Mouse (Mus musculus): Measurements from ENCODE around the gene Prrc2a. TPM values are rescaled to one million over a fixed set of nuclear protein-coding genes. Genes with fewer than 3 reads are reported as not detected.

Prrc2a gene
- polyA plus RNA-seq, 1 experiment from 2014 or later: 151 TPM

- ATAC-seq (ENCODE audit: low read depth): no peak
- Histone ChIP-seq H3K9me3 (ENCODE audit: control insufficient read depth, low read length) (no peaks in the 10 kb centered on the region), H3K4me1 (replicated peaks; ENCODE audit: control insufficient read depth, insufficient read depth, low read length) (no peaks in the 10 kb centered on the region), H3K27me3 (ENCODE audit: control insufficient read depth, insufficient read depth, low read depth, low read length) (no peaks in the 10 kb centered on the region), H3K4me2 (ENCODE audit: low read depth, low read length) (no peak within 1 kb of the TSS), H3K4me3 (ENCODE audit: low read length) (no peak within 1 kb of the TSS), H3K27ac (ENCODE audit: low read length) (no peak within 1 kb of the TSS), H3K36me3 (ENCODE audit: control insufficient read depth, insufficient read depth, low read length) (peaks cover 5% of the 10 kb centered on the region), H3K9ac (ENCODE audit: low read length) (no peak within 1 kb of the TSS)
- WGBS: 77% methylated on average over 6 of the region's 6 CpGs
Observed at GRCm38 (mm10) chr17:35108097-35108496, 56.6 kb downstream of the Prrc2a start, which contains the start of gene Ly6g5c. Gene Ly6g5c (plus strand): TSS chr17:35108279.

GRCm38 (mm10) chr17:35106522-35106921 lies 58.2 kb downstream of the Prrc2a start:
- H3K36me3 ChIP-seq (ENCODE audit: control insufficient read depth, insufficient read depth, low read length): peaks cover 19% of the 10 kb centered on the region
- WGBS: 50% methylated on average over 3 of the region's 3 CpGs
- H3K27me3 ChIP-seq (ENCODE audit: control insufficient read depth, insufficient read depth, low read depth, low read length): no peaks in the 10 kb centered on the region
- no peak overlapping the region for H3K27ac ChIP-seq (ENCODE audit: low read length)
- no peak for ATAC-seq (ENCODE audit: low read depth)
- H3K4me3 ChIP-seq (ENCODE audit: low read length): no peak overlapping the region
- no peaks in the 10 kb centered on the region for H3K9me3 ChIP-seq (ENCODE audit: control insufficient read depth, low read length)
- no peak overlapping the region for H3K4me2 ChIP-seq (ENCODE audit: low read depth, low read length)
- no peak overlapping the region for H3K9ac ChIP-seq (ENCODE audit: low read length)
- H3K4me1 ChIP-seq (replicated peaks; ENCODE audit: control insufficient read depth, insufficient read depth, low read length): no peaks in the 10 kb centered on the region

GRCm38 (mm10) chr17:35105740-35106389 lies 58.8 kb downstream of the Prrc2a start:
- WGBS: 22% methylated on average over 13 of the region's 13 CpGs
- Histone ChIP-seq H3K27me3 (ENCODE audit: control insufficient read depth, insufficient read depth, low read depth, low read length) (no peaks in the 10 kb centered on the region), H3K27ac (ENCODE audit: low read length) (no peak overlapping the region), H3K9ac (ENCODE audit: low read length) (0 out of 2 replicates have a peak overlapping the region, but pooled peaks have one; percentile 22), H3K9me3 (ENCODE audit: control insufficient read depth, low read length) (no peaks in the 10 kb centered on the region), H3K4me1 (replicated peaks; ENCODE audit: control insufficient read depth, insufficient read depth, low read length) (no peaks in the 10 kb centered on the region), H3K4me3 (ENCODE audit: low read length) (no peak overlapping the region), H3K36me3 (ENCODE audit: control insufficient read depth, insufficient read depth, low read length) (peaks cover 23% of the 10 kb centered on the region), H3K4me2 (ENCODE audit: low read depth, low read length) (no peak overlapping the region)
- ATAC-seq (ENCODE audit: low read depth): no peak

GRCm38 (mm10) chr17:35104754-35105153 lies 59.9 kb downstream of the Prrc2a start:
- no peaks in the 10 kb centered on the region for H3K4me1 ChIP-seq (replicated peaks; ENCODE audit: control insufficient read depth, insufficient read depth, low read length)
- no peak for ATAC-seq (ENCODE audit: low read depth)
- no peak overlapping the region for H3K9ac ChIP-seq (ENCODE audit: low read length)
- H3K9me3 ChIP-seq (ENCODE audit: control insufficient read depth, low read length): no peaks in the 10 kb centered on the region
- H3K36me3 ChIP-seq (ENCODE audit: control insufficient read depth, insufficient read depth, low read length): peaks cover 27% of the 10 kb centered on the region
- H3K27ac ChIP-seq (ENCODE audit: low read length): no peak overlapping the region
- 66% methylated on average over 6 of the region's 6 CpGs for WGBS
- H3K27me3 ChIP-seq (ENCODE audit: control insufficient read depth, insufficient read depth, low read depth, low read length): no peaks in the 10 kb centered on the region
- H3K4me2 ChIP-seq (ENCODE audit: low read depth, low read length): no peak overlapping the region
- H3K4me3 ChIP-seq (ENCODE audit: low read length): no peak overlapping the region

- Histone ChIP-seq H3K4me3 (ENCODE audit: low read length) (no peak overlapping the region), H3K27me3 (ENCODE audit: control insufficient read depth, insufficient read depth, low read depth, low read length) (no peaks in the 10 kb centered on the region), H3K36me3 (ENCODE audit: control insufficient read depth, insufficient read depth, low read length) (peaks cover 32% of the 10 kb centered on the region), H3K27ac (ENCODE audit: low read length) (no peak overlapping the region), H3K9me3 (ENCODE audit: control insufficient read depth, low read length) (no peaks in the 10 kb centered on the region), H3K4me1 (replicated peaks; ENCODE audit: control insufficient read depth, insufficient read depth, low read length) (no peaks in the 10 kb centered on the region), H3K4me2 (ENCODE audit: low read depth, low read length) (no peak overlapping the region), H3K9ac (ENCODE audit: low read length) (no peak overlapping the region)
- WGBS: 90% methylated on average over 7 of the region's 7 CpGs
- ATAC-seq (ENCODE audit: low read depth): no peak
Observed at GRCm38 (mm10) chr17:35104079-35104478, 60.6 kb downstream of the Prrc2a start.

- H3K4me3 ChIP-seq (ENCODE audit: low read length): no peak overlapping the region
- no peak overlapping the region for H3K4me2 ChIP-seq (ENCODE audit: low read depth, low read length)
- H3K9ac ChIP-seq (ENCODE audit: low read length): no peak overlapping the region
- no peak overlapping the region for H3K27ac ChIP-seq (ENCODE audit: low read length)
- 56% methylated on average over 6 of the region's 6 CpGs for WGBS
- no peaks in the 10 kb centered on the region for H3K9me3 ChIP-seq (ENCODE audit: control insufficient read depth, low read length)
- no peaks in the 10 kb centered on the region for H3K27me3 ChIP-seq (ENCODE audit: control insufficient read depth, insufficient read depth, low read depth, low read length)
- ATAC-seq (ENCODE audit: low read depth): no peak
- peaks cover 37% of the 10 kb centered on the region for H3K36me3 ChIP-seq (ENCODE audit: control insufficient read depth, insufficient read depth, low read length)
- no peaks in the 10 kb centered on the region for H3K4me1 ChIP-seq (replicated peaks; ENCODE audit: control insufficient read depth, insufficient read depth, low read length)
Observed at GRCm38 (mm10) chr17:35103221-35103690, 61.4 kb downstream of the Prrc2a start.

- 68% methylated on average over 8 of the region's 8 CpGs for WGBS
- H3K4me2 ChIP-seq (ENCODE audit: low read depth, low read length): no peak overlapping the region
- no peaks in the 10 kb centered on the region for H3K27me3 ChIP-seq (ENCODE audit: control insufficient read depth, insufficient read depth, low read depth, low read length)
- ATAC-seq (ENCODE audit: low read depth): no peak
- H3K36me3 ChIP-seq (ENCODE audit: control insufficient read depth, insufficient read depth, low read length): peaks cover 38% of the 10 kb centered on the region
- H3K9me3 ChIP-seq (ENCODE audit: control insufficient read depth, low read length): no peaks in the 10 kb centered on the region
- no peak overlapping the region for H3K9ac ChIP-seq (ENCODE audit: low read length)
- no peaks in the 10 kb centered on the region for H3K4me1 ChIP-seq (replicated peaks; ENCODE audit: control insufficient read depth, insufficient read depth, low read length)
- H3K4me3 ChIP-seq (ENCODE audit: low read length): no peak overlapping the region
- H3K27ac ChIP-seq (ENCODE audit: low read length): no peak overlapping the region
Observed at GRCm38 (mm10) chr17:35102299-35102698, 62.4 kb downstream of the Prrc2a start.

GRCm38 (mm10) chr17:35101161-35101560 lies 63.5 kb downstream of the Prrc2a start:
- Histone ChIP-seq H3K4me1 (replicated peaks; ENCODE audit: control insufficient read depth, insufficient read depth, low read length) (no peaks in the 10 kb centered on the region), H3K4me2 (ENCODE audit: low read depth, low read length) (no peak overlapping the region), H3K9me3 (ENCODE audit: control insufficient read depth, low read length) (no peaks in the 10 kb centered on the region), H3K27ac (ENCODE audit: low read length) (no peak overlapping the region), H3K36me3 (ENCODE audit: control insufficient read depth, insufficient read depth, low read length) (peaks cover 47% of the 10 kb centered on the region), H3K4me3 (ENCODE audit: low read length) (no peak overlapping the region), H3K27me3 (ENCODE audit: control insufficient read depth, insufficient read depth, low read depth, low read length) (no peaks in the 10 kb centered on the region), H3K9ac (ENCODE audit: low read length) (no peak overlapping the region)
- no peak for ATAC-seq (ENCODE audit: low read depth)
- WGBS: 82% methylated on average over 11 of the region's 11 CpGs

GRCm38 (mm10) chr17:35100196-35100765 lies 64.4 kb downstream of the Prrc2a start:
- H3K4me1 ChIP-seq (replicated peaks; ENCODE audit: control insufficient read depth, insufficient read depth, low read length): no peaks in the 10 kb centered on the region
- no peaks in the 10 kb centered on the region for H3K9me3 ChIP-seq (ENCODE audit: control insufficient read depth, low read length)
- ATAC-seq (ENCODE audit: low read depth): no peak
- 57% methylated on average over 10 of the region's 10 CpGs for WGBS
- peaks cover 47% of the 10 kb centered on the region for H3K36me3 ChIP-seq (ENCODE audit: control insufficient read depth, insufficient read depth, low read length)
- no peak overlapping the region for H3K9ac ChIP-seq (ENCODE audit: low read length)
- H3K27me3 ChIP-seq (ENCODE audit: control insufficient read depth, insufficient read depth, low read depth, low read length): no peaks in the 10 kb centered on the region
- H3K27ac ChIP-seq (ENCODE audit: low read length): no peak overlapping the region
- no peak overlapping the region for H3K4me2 ChIP-seq (ENCODE audit: low read depth, low read length)
- no peak overlapping the region for H3K4me3 ChIP-seq (ENCODE audit: low read length)

Data from lung, embryonic 16.5 days (tissue).